Mouse (Mus musculus): ENCODE results near the gene Sprn. TPM values are rescaled to one million over a fixed set of nuclear protein-coding genes. Genes with fewer than 3 reads are reported as not detected.

The Sprn gene
- polyA plus RNA-seq, 2 experiments = 0.14 to 0.24 TPM

DNA sequence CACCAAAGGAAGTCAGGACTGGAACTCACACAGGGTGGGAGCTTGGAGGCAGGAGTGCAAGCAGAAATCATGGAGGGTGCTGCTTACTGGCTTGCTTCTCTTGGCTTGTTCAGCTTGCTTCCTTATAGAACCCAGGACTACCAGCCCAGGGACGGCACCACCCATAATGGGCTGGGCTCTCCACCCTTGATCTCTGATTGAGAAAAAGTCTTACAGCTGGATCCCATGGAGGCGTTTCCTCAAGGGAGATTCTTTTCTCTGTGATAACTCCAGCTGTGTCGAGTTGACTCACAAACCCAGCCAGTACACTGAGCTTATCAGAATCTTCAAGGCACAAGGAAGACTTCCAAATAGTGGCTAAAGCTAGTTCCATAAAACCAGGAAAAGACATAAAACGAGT lies 31.9 kb downstream of the Sprn start:
- Histone ChIP-seq H3K9me3 (ENCODE audit: control insufficient read depth, low read length) (no peaks in the 10 kb centered on the region), H3K4me3 (replicated peaks; ENCODE audit: low read length) (no peak overlapping the region), H3K4me1 (ENCODE audit: control insufficient read depth, insufficient read depth, low read length) (peaks cover 5% of the 10 kb centered on the region; the same call in 1 of the 2 replicates), H3K27ac (replicated peaks; ENCODE audit: low read depth, low read length) (no peak overlapping the region), H3K36me3 (ENCODE audit: control insufficient read depth, insufficient read depth, low read length) (no peaks in the 10 kb centered on the region), H3K4me2 (replicated peaks; ENCODE audit: low read depth, low read length, severe bottlenecking) (no peak overlapping the region), H3K27me3 (ENCODE audit: control insufficient read depth, insufficient read depth, low read length) (no peaks in the 10 kb centered on the region), H3K9ac (ENCODE audit: low read depth, low read length, severe bottlenecking) (no peak overlapping the region)
- DNase-seq (ENCODE audit: low spot score) (no peak), ATAC-seq (ENCODE audit: low FRiP score, low read depth) (no peak)
- WGBS = 31% methylated on average over 4 of the region's 4 CpGs
- no peak for TF ChIP-seq POLR2A (IDR thresholded peaks at IDR 0.05; ENCODE audit: borderline replicate concordance, extremely low read depth, insufficient read depth, insufficient read length)

DNA sequence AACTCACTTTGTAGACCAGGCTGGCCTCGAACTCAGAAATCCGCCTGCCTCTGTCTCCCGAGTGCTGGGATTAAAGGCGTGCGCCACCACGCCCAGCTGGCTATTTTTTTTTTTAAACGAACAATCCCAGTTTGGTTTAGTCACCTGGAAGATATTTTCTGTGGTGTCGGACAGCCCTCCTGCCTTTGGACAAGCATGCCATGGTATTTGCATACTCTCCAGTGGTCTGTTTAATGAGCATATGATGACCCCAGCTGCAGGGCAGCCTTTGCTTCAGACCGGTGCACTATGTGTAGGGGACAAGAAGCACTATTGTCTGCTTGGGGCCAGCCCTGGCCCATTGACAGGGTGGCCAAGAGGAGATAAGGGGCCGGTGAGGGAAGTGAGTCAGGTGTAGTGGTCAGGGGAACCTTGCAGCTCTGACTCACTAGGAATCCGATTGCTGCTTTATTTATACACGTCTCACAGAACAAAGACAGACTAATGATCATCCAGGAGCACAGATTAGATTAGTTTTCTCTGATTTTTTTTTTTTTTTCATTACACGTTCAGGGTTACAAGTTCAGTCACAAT lies 33.3 kb downstream of the Sprn start:
- no peak for ATAC-seq (ENCODE audit: low FRiP score, low read depth)
- DNase-seq (ENCODE audit: low spot score) = no peak
- H3K9ac ChIP-seq (ENCODE audit: low read depth, low read length, severe bottlenecking) = no peak overlapping the region
- peaks cover 5% of the 10 kb centered on the region; the same call in 1 of the 2 replicates for H3K4me1 ChIP-seq (ENCODE audit: control insufficient read depth, insufficient read depth, low read length)
- 76% methylated on average over 13 of the region's 13 CpGs for WGBS
- H3K27me3 ChIP-seq (ENCODE audit: control insufficient read depth, insufficient read depth, low read length) = no peaks in the 10 kb centered on the region
- TF ChIP-seq POLR2A (IDR thresholded peaks at IDR 0.05; ENCODE audit: borderline replicate concordance, extremely low read depth, insufficient read depth, insufficient read length) = no peak
- no peak overlapping the region for H3K4me3 ChIP-seq (replicated peaks; ENCODE audit: low read length)
- no peak overlapping the region for H3K4me2 ChIP-seq (replicated peaks; ENCODE audit: low read depth, low read length, severe bottlenecking)
- H3K27ac ChIP-seq (replicated peaks; ENCODE audit: low read depth, low read length) = no peak overlapping the region
- H3K9me3 ChIP-seq (ENCODE audit: control insufficient read depth, low read length) = no peaks in the 10 kb centered on the region
- no peaks in the 10 kb centered on the region for H3K36me3 ChIP-seq (ENCODE audit: control insufficient read depth, insufficient read depth, low read length)

GRCm38 (mm10) chr7:140120484-140120883 lies 34.2 kb downstream of the Sprn start:
- Histone ChIP-seq H3K4me3 (replicated peaks; ENCODE audit: low read length) (no peak overlapping the region), H3K27me3 (ENCODE audit: control insufficient read depth, insufficient read depth, low read length) (no peaks in the 10 kb centered on the region), H3K4me2 (replicated peaks; ENCODE audit: low read depth, low read length, severe bottlenecking) (no peak overlapping the region), H3K27ac (replicated peaks; ENCODE audit: low read depth, low read length) (no peak overlapping the region), H3K4me1 (ENCODE audit: control insufficient read depth, insufficient read depth, low read length) (0 out of 2 replicates have a peak, but pooled peaks cover 2% of the 10 kb centered on the region), H3K9ac (ENCODE audit: low read depth, low read length, severe bottlenecking) (no peak overlapping the region), H3K9me3 (ENCODE audit: control insufficient read depth, low read length) (no peaks in the 10 kb centered on the region), H3K36me3 (ENCODE audit: control insufficient read depth, insufficient read depth, low read length) (no peaks in the 10 kb centered on the region)
- 86% methylated on average over 2 of the region's 2 CpGs for WGBS
- TF ChIP-seq POLR2A (IDR thresholded peaks at IDR 0.05; ENCODE audit: borderline replicate concordance, extremely low read depth, insufficient read depth, insufficient read length) = no peak
- no peak for DNase-seq (ENCODE audit: low spot score)
- ATAC-seq (ENCODE audit: low FRiP score, low read depth) = no peak

GRCm38 (mm10) chr7:140116329-140117054 lies 38.2 kb downstream of the Sprn start, which contains the start of gene Echs1:
Gene Echs1 (minus strand): TSS chr7:140116476.
- Histone ChIP-seq H3K27me3 (ENCODE audit: control insufficient read depth, insufficient read depth, low read length) (no peaks in the 10 kb centered on the region), H3K36me3 (ENCODE audit: control insufficient read depth, insufficient read depth, low read length) (peaks cover 14% of the 10 kb centered on the region), H3K4me2 (replicated peaks; ENCODE audit: low read depth, low read length, severe bottlenecking) (peak within 1 kb of the TSS; percentile 93), H3K9ac (ENCODE audit: low read depth, low read length, severe bottlenecking) (peak within 1 kb of the TSS; percentile 81), H3K9me3 (ENCODE audit: control insufficient read depth, low read length) (no peaks in the 10 kb centered on the region), H3K27ac (replicated peaks; ENCODE audit: low read depth, low read length) (peak within 1 kb of the TSS; percentile 84), H3K4me3 (replicated peaks; ENCODE audit: low read length) (peak within 1 kb of the TSS; percentile 80), H3K4me1 (ENCODE audit: control insufficient read depth, insufficient read depth, low read length) (no peaks in the 10 kb centered on the region)
- 4% methylated on average over 27 of the region's 28 CpGs for whole genome bisulfite sequencing
- TF ChIP-seq POLR2A (IDR thresholded peaks at IDR 0.05; ENCODE audit: borderline replicate concordance, extremely low read depth, insufficient read depth, insufficient read length) = peak; percentile 87; the same call in 1 of the 2 replicates
- ATAC-seq (ENCODE audit: low FRiP score, low read depth) (peak; percentile 94), DNase-seq (ENCODE audit: low spot score) (peak; percentile 83)

- no peaks in the 10 kb centered on the region for H3K4me1 ChIP-seq (ENCODE audit: control insufficient read depth, insufficient read depth, low read length)
- H3K27ac ChIP-seq (replicated peaks; ENCODE audit: low read depth, low read length) = peak within 1 kb of the TSS; percentile 84
- H3K9ac ChIP-seq (ENCODE audit: low read depth, low read length, severe bottlenecking) = peak within 1 kb of the TSS; percentile 81
- TF ChIP-seq POLR2A (IDR thresholded peaks at IDR 0.05; ENCODE audit: borderline replicate concordance, extremely low read depth, insufficient read depth, insufficient read length) = no peak
- 2% methylated on average over 23 of the region's 23 CpGs for WGBS
- ATAC-seq (ENCODE audit: low FRiP score, low read depth) (peak; percentile 83), DNase-seq (ENCODE audit: low spot score) (peak; percentile 83)
- peaks cover 22% of the 10 kb centered on the region for H3K36me3 ChIP-seq (ENCODE audit: control insufficient read depth, insufficient read depth, low read length)
- peak within 1 kb of the TSS; percentile 93 for H3K4me2 ChIP-seq (replicated peaks; ENCODE audit: low read depth, low read length, severe bottlenecking)
- no peaks in the 10 kb centered on the region for H3K27me3 ChIP-seq (ENCODE audit: control insufficient read depth, insufficient read depth, low read length)
- no peaks in the 10 kb centered on the region for H3K9me3 ChIP-seq (ENCODE audit: control insufficient read depth, low read length)
- peak within 1 kb of the TSS; percentile 80 for H3K4me3 ChIP-seq (replicated peaks; ENCODE audit: low read length)
These were observed 38.9 kb downstream of the Sprn start, which contains the start of gene Paox for GRCm38 (mm10) chr7:140115583-140116328. Gene Paox (plus strand): TSS chr7:140115799.

Data from limb, embryonic 14.5 days (tissue).